Mouse (Mus musculus) liver, adult 2 months (tissue): ENCODE data around the gene Zfp612. TPM values are rescaled to one million over a fixed set of nuclear protein-coding genes. Genes with fewer than 3 reads are reported as not detected.

Experiments used
- DNase-seq: peaks from one replicate; pipeline ENCODE4 v3.0.0-alpha.2; 2011; ENCODE audit warnings: low read depth, low spot score; ENCODE audit errors: extremely low read depth
- H3K27ac ChIP-seq: fragments of 200-500 bp; replicated peaks from 2 replicates; pipeline ENCODE4 v1.5.1; 2012; ENCODE audit warnings: low read depth, mild to moderate bottlenecking, control low read depth, inconsistent platforms, low read length; ENCODE audit not compliant: insufficient read depth
- H3K27me3 ChIP-seq: fragments of 200-500 bp; 2 replicates; pipeline ENCODE4 v1.6.1; 2012; ENCODE audit warnings: mild to moderate bottlenecking, moderate library complexity, low read length, inconsistent platforms; ENCODE audit not compliant: control insufficient read depth, insufficient read depth
- H3K36me3 ChIP-seq: fragments of 200-500 bp; 2 replicates; pipeline ENCODE4 v1.6.1; 2012; ENCODE audit warnings: low read length, inconsistent platforms; ENCODE audit not compliant: control insufficient read depth, insufficient read depth
- H3K4me1 ChIP-seq: fragments of 200-500 bp; 2 replicates; pipeline ENCODE4 v1.6.1; 2011; ENCODE audit warnings: low read length; ENCODE audit not compliant: control insufficient read depth, insufficient read depth
- H3K4me3 ChIP-seq: fragments of 200-500 bp; 2 replicates; pipeline ENCODE4 v1.5.1; 2011; ENCODE audit warnings: low read depth, mild to moderate bottlenecking, control low read depth, low read length, moderate library complexity; ENCODE audit not compliant: insufficient read depth
- H3K79me2 ChIP-seq: fragments of 200-500 bp; 2 replicates; pipeline ENCODE4 v1.6.1; 2012; ENCODE audit warnings: inconsistent platforms, mild to moderate bottlenecking, low read length, moderate library complexity; ENCODE audit not compliant: control insufficient read depth, insufficient read depth
- H3K9ac ChIP-seq: fragments of 200-500 bp; 2 replicates; pipeline ENCODE4 v1.6.1; 2012; ENCODE audit warnings: low read depth, mild to moderate bottlenecking, control low read depth, inconsistent platforms, low read length
- CTCF ChIP-seq: fragments of 200-500 bp; IDR thresholded peaks from 2 replicates; pipeline ENCODE4 v1.5.1; 2011; ENCODE audit warnings: low read depth, low read length, control low read depth
- POLR2A ChIP-seq: fragments of 200-500 bp; IDR thresholded peaks from 2 replicates; pipeline ENCODE4 v1.6.1; 2011; ENCODE audit warnings: low read length, control low read depth; ENCODE audit not compliant: insufficient read depth; ENCODE audit errors: extremely low read depth
- WGBS: fragments of 180-500 bp; shearing (Covaris S2); methylation state at CpG from one replicate; pipeline ENCODE4 v1.1.7; 2018; 5-methylcytosine and 5-hydroxymethylcytosine counted together
- polyA plus RNA-seq: library from polyadenylated mRNA; depleted of rRNA; stranded (reverse); fragments of >200 nt; gene quantifications from 2 replicates; pipeline ENCODE4 v1.2.3, GENCODE M21; 2012
- total RNA-seq: library from RNA; depleted of rRNA; stranded (reverse); fragments of >200 nt; gene quantifications from 2 replicates; pipeline ENCODE4 v1.2.3, GENCODE M21; 2014

Gene Zfp612
- total and polyA plus RNA-seq, 2 experiments = 1.5 to 4.1 TPM

- H3K79me2 ChIP-seq = no peaks in the 10 kb centered on the region
- peaks cover 2% of the 10 kb centered on the region; the same call in 1 of the 2 replicates for H3K4me1 ChIP-seq
- no peak overlapping the region for H3K9ac ChIP-seq
- no peaks in the 10 kb centered on the region for H3K36me3 ChIP-seq
- TF ChIP-seq CTCF = no peak
- no peak for TF ChIP-seq POLR2A
- no peak for DNase-seq
- H3K4me3 ChIP-seq = no peak overlapping the region
- H3K27me3 ChIP-seq = no peaks in the 10 kb centered on the region
- no peak overlapping the region for H3K27ac ChIP-seq
- 94% methylated on average over 4 of the region's 4 CpGs for WGBS
These were observed 9.8 kb upstream of the Zfp612 start for GRCm38 (mm10) chr8:110069706-110070105.

- H3K27me3 ChIP-seq = no peaks in the 10 kb centered on the region
- WGBS = 15% methylated on average over 9 of the region's 9 CpGs
- H3K27ac ChIP-seq = no peak overlapping the region
- DNase-seq = peak; percentile 55
- H3K36me3 ChIP-seq = no peaks in the 10 kb centered on the region
- H3K9ac ChIP-seq = no peak overlapping the region
- no peaks in the 10 kb centered on the region for H3K79me2 ChIP-seq
- no peaks in the 10 kb centered on the region for H3K4me1 ChIP-seq
- no peak overlapping the region for H3K4me3 ChIP-seq
- peak; percentile 98 for TF ChIP-seq CTCF
- no peak for TF ChIP-seq POLR2A
These were observed 7.9 kb upstream of the Zfp612 start for GRCm38 (mm10) chr8:110071600-110071999.

- H3K27ac ChIP-seq = no peak overlapping the region
- DNase-seq = no peak
- H3K27me3 ChIP-seq = no peaks in the 10 kb centered on the region
- H3K79me2 ChIP-seq = no peaks in the 10 kb centered on the region
- WGBS = 84% methylated on average over 8 of the region's 8 CpGs
- no peaks in the 10 kb centered on the region for H3K4me1 ChIP-seq
- H3K36me3 ChIP-seq = no peaks in the 10 kb centered on the region
- H3K4me3 ChIP-seq = no peak overlapping the region
- H3K9ac ChIP-seq = no peak overlapping the region
- TF ChIP-seq POLR2A (no peak), CTCF (no peak)
These were observed 5.0 kb upstream of the Zfp612 start for GRCm38 (mm10) chr8:110074496-110074895.

- H3K9ac ChIP-seq = no peak overlapping the region
- WGBS = 90% methylated on average over 11 of the region's 11 CpGs
These were observed 3.0 kb downstream of the Zfp612 start for GRCm38 (mm10) chr8:110082416-110083105.

GRCm38 (mm10) chr8:110091869-110092268 lies 12.3 kb downstream of the Zfp612 start:
- no peaks in the 10 kb centered on the region for H3K79me2 ChIP-seq
- no peak overlapping the region for H3K27ac ChIP-seq
- H3K36me3 ChIP-seq = peaks cover 17% of the 10 kb centered on the region
- H3K9ac ChIP-seq = no peak overlapping the region
- H3K4me3 ChIP-seq = no peak overlapping the region
- no peaks in the 10 kb centered on the region for H3K27me3 ChIP-seq
- TF ChIP-seq CTCF (no peak), POLR2A (no peak)
- WGBS = 17% methylated on average over 1 of the region's 1 CpGs
- DNase-seq = peak; percentile 71
- no peaks in the 10 kb centered on the region for H3K4me1 ChIP-seq

More at GRCm38 (mm10) chr8:110082416-110083105, 3.0 kb downstream of the Zfp612 start:
- H3K27ac ChIP-seq = no peak overlapping the region
- DNase-seq = no peak
- H3K4me3 ChIP-seq = no peak overlapping the region
- no peaks in the 10 kb centered on the region for H3K27me3 ChIP-seq
- peaks cover 33% of the 10 kb centered on the region for H3K36me3 ChIP-seq
- H3K79me2 ChIP-seq = no peaks in the 10 kb centered on the region
- H3K4me1 ChIP-seq = no peaks in the 10 kb centered on the region
- no peak for TF ChIP-seq CTCF
- TF ChIP-seq POLR2A = no peak

GRCm38 (mm10) chr8:110100907-110101306 lies 21.4 kb downstream of the Zfp612 start, which contains the start of gene Gm21964:
Gene Gm21964, plus strand, starts transcription at chr8:110101207.
- no peak within 1 kb of the TSS for H3K27ac ChIP-seq
- WGBS = 86% methylated on average over 12 of the region's 12 CpGs
- TF ChIP-seq CTCF (no peak), POLR2A (no peak)
- no peak within 1 kb of the TSS for H3K4me3 ChIP-seq
- no peaks in the 10 kb centered on the region for H3K27me3 ChIP-seq
- no peaks in the 10 kb centered on the region for H3K36me3 ChIP-seq
- no peaks in the 10 kb centered on the region for H3K79me2 ChIP-seq
- H3K4me1 ChIP-seq = no peaks in the 10 kb centered on the region
- DNase-seq = no peak
- no peak within 1 kb of the TSS for H3K9ac ChIP-seq
